Mouse (Mus musculus): ENCODE measurements at regions not wholly inside any gene's neighbourhood (a gene's known extent, or its start where the extent isn't known, plus 50 kb on each side); places are given as distances from the start of the nearest gene placed in this dataset.
"Not testable (repeated sequence)": the region's sequence is repeated elsewhere in the genome, so short reads cannot be mapped to it uniquely, and the experiment has no call there.

DNA sequence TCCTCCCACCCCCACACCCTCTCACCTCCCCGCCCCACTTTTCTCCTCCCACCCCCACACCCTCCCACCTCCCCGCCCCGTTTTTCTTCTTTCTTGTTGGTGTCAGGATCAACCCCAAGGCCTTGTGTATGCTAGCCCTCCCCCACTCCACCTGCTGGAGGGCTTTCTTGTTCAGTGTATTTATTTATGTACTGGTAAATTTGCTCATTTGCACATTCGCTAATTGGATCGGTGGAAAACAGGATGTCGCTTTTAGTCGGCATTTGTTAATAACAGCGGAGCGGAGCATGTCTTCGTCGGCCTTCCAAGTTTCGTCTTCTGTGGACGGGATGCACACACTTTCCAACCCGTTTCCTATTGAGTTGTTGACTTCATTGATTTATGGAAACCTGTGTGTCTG lies 187.9 kb downstream of the Trim29 start:
- DNase-seq (ENCODE audit: extremely low spot score in 1 of 2, low spot score in 2 of 2): no peak
- intact Hi-C loops (cut with DNase I): no loop called here

GRCm38 (mm10) chr9:43504270-43504932 lies 193.8 kb downstream of the Trim29 start:
- intact Hi-C loops (cut with DNase I): no loop called here
- DNase-seq (ENCODE audit: extremely low spot score in 1 of 2, low spot score in 2 of 2): no peak

GRCm38 (mm10) chr9:43505856-43506255 lies 195.2 kb downstream of the Trim29 start:
- intact Hi-C loops (cut with DNase I): no loop called here
- DNase-seq (ENCODE audit: extremely low spot score in 1 of 2, low spot score in 2 of 2): no peak

DNA sequence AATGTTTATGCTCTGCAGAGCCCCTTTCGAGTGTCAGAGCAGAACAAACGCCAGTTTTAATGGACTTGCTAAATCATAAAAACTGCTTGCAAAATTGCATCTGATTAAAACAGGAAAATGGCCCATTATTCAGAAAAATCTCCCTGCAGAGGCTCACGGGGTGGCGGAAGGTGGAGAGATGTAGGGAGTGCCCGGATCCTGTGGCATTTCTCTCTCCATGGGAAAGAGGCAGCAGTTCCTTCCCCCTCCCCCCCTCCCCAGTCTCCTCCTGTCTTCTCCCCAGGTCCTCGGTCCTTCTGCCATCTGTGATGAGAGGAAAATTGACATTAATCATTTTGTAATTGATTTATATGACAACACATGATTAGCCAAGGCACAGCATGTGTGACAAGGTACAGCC lies 195.6 kb downstream of the Trim29 start:
- intact Hi-C loops (cut with DNase I): no loop called here

GRCm38 (mm10) chr9:43512806-43513205 lies 202.2 kb downstream of the Trim29 start:
- no peak for DNase-seq (ENCODE audit: extremely low spot score in 1 of 2, low spot score in 2 of 2)
- intact Hi-C loops (cut with DNase I): no loop called here

More for the DNA sequence above, 195.6 kb downstream of the Trim29 start:
- no peak for DNase-seq (ENCODE audit: extremely low spot score in 1 of 2, low spot score in 2 of 2)

DNA sequence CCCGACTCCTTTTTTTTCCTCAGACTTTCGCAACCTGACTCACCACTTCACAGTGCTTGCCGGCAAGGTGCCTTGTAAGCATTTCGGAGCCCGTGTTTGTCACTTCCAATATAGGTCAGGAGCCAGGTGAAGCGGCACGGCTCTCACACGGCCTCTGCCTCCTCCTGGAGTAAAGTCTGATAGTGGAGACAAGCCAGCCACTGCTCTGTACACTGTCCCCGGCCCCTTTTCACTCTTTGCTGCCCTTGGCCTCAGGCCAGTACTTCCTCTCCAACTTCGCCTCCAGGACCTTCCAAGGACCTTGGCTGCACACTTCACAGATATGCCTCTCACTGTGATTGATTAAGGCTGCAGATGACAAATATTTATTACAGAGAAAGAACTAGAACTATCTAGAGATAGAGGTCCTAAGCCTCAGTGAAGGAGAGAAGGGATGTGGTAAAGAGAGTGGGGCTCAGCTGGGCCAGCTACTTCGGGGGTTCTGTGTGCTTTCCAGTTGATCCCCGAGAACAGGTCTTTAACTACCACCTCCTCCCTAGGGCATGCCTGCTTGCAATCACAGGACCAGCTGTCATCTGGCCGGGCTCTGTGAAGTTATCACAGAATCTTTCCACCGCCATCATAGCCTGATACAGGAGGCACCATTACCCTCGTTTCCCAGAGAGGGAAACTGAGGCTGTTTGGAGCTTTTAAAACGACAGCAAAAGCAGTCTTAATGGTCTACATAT lies 204.2 kb downstream of the Trim29 start:
- DNase-seq (ENCODE audit: extremely low spot score in 1 of 2, low spot score in 2 of 2): no peak
- intact Hi-C loops (cut with DNase I): no loop called here

DNA sequence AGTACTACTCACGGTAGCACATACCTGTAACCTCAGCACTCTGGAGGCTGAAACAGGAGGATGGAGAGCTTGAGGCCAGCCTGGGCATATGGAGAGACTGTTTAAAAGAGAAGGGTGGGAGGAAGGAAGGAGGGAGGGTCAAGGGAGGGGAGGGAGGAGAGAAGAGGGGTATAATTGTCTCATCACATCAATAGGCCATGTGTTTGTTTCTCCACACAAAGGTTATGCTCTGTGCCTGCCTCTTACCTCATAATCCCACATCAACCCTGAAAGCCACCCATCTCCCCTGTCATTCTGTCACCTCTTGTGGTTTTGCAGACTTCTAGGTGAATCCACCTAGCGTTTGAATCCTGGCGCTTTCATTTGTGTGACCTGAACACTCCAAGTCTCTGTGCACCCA lies 210.3 kb downstream of the Trim29 start:
- intact Hi-C loops (cut with DNase I): no loop called here

DNA sequence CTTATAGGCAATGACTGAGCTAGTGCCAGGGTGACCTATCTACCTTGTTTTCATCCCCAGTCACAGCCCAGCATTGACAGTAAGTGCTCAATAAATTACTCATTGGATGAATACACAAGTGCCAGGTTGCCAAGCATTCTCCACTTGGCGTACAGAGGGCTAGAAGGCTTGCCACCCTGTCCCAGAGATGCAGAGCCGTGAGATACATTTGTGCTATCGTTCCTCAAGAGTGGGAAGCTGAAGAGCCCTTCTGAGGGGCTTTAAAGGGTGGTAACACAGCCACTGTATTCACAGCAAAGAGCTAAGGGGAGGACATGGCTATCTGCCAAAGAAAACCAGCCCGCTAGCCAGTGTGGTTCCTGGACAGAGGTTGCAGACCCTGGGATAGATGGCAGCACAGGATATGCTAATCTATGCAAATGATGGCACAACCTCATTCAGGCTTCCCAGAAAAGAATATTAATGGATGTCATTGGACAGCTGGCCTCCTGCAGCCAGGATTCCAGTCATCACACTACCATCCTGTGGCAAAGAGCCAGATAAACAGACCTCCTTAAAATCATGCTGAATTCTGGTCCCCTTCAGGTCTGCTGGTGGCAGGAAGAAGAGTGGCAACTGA lies 214.4 kb downstream of the Trim29 start:
- intact Hi-C loops (cut with DNase I): no loop called here

More for the DNA sequence above, 210.3 kb downstream of the Trim29 start:
- DNase-seq (ENCODE audit: extremely low spot score in 1 of 2, low spot score in 2 of 2): no peak

GRCm38 (mm10) chr9:43532187-43532586 lies 211.6 kb upstream of the Nectin1 start:
- intact Hi-C loops (cut with DNase I): no loop called here
- DNase-seq (ENCODE audit: extremely low spot score in 1 of 2, low spot score in 2 of 2): peak; percentile 20 to 40

More for the DNA sequence above, 214.4 kb downstream of the Trim29 start:
- DNase-seq (ENCODE audit: extremely low spot score in 1 of 2, low spot score in 2 of 2): peak in 1 of 2 experiments; percentile 18

- intact Hi-C loops (cut with DNase I): no loop called here
- no peak for DNase-seq (ENCODE audit: extremely low spot score in 1 of 2, low spot score in 2 of 2)
Measured at GRCm38 (mm10) chr9:43535967-43536366, 207.8 kb upstream of the Nectin1 start.

GRCm38 (mm10) chr9:43537121-43537520 lies 206.7 kb upstream of the Nectin1 start:
- intact Hi-C loops (cut with DNase I): no loop called here
- peak in 1 of 2 experiments; percentile 20 for DNase-seq (ENCODE audit: extremely low spot score in 1 of 2, low spot score in 2 of 2)

GRCm38 (mm10) chr9:43540131-43540530 lies 203.7 kb upstream of the Nectin1 start:
- no peak for DNase-seq (ENCODE audit: extremely low spot score in 1 of 2, low spot score in 2 of 2)
- intact Hi-C loops (cut with DNase I): no loop called here

DNA sequence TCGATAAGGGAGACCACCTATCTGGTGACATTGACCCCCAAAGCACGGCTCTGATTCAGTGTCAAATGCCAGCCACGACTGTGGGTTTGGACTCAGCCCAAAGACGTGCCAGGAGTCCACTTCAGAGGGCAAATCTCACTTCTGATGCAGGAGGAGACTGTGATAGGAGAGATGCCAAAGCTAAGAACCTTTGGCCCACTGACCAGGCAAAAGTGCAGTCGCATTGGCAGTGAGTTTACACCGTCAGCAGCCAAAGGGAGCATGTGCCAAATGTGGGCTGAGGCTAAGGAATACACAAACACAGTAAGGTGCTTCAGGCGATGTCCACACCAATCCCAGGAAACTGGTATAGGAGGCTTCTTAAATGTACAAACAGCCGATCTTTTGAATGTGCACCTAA lies 202.6 kb upstream of the Nectin1 start:
- DNase-seq (ENCODE audit: extremely low spot score in 1 of 2, low spot score in 2 of 2): no peak

GRCm38 (mm10) chr9:43542077-43542654 lies 201.6 kb upstream of the Nectin1 start:
- intact Hi-C loops (cut with DNase I): no loop called here
- DNase-seq (ENCODE audit: extremely low spot score in 1 of 2, low spot score in 2 of 2): no peak

More for the DNA sequence above, 202.6 kb upstream of the Nectin1 start:
- intact Hi-C loops (cut with DNase I): no loop called here

- DNase-seq (ENCODE audit: extremely low spot score in 1 of 2, low spot score in 2 of 2): peak; percentile 58 to 77
- intact Hi-C loops (cut with DNase I): no loop called here
Measured at GRCm38 (mm10) chr9:43545081-43545565, 198.7 kb upstream of the Nectin1 start.

GRCm38 (mm10) chr9:43548883-43549282 lies 194.9 kb upstream of the Nectin1 start:
- peak in 1 of 2 experiments; percentile 42 for DNase-seq (ENCODE audit: extremely low spot score in 1 of 2, low spot score in 2 of 2)
- intact Hi-C loops (cut with DNase I): no loop called here

GRCm38 (mm10) chr9:43549293-43549692 lies 194.5 kb upstream of the Nectin1 start:
- intact Hi-C loops (cut with DNase I): no loop called here
- no peak for DNase-seq (ENCODE audit: extremely low spot score in 1 of 2, low spot score in 2 of 2)

GRCm38 (mm10) chr9:43552758-43553157 lies 191.0 kb upstream of the Nectin1 start:
- DNase-seq (ENCODE audit: extremely low spot score in 1 of 2, low spot score in 2 of 2); intact Hi-C loops (cut with DNase I): not testable (repeated sequence)

DNA sequence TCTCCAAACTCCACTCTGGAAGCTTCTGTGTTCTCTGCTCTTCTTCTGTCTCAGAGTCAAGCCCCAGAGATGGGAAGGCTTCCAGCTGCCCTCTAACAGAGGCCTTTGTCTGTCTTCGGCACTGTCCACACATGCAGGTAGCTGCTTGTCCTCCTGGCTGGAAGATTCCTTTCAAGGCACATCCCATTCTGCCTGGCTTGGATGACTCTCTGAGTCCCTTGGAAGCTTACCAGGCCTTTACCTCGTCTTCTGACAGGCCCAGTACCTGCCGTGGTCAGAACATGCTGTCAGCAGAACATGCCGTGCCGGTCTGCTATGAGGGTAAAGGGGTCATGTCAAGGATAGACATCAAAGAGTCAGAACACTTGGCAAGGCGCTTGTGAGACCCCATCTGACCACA lies 181.8 kb upstream of the Nectin1 start:
- no peak for DNase-seq (ENCODE audit: extremely low spot score in 1 of 2, low spot score in 2 of 2)
- intact Hi-C loops (cut with DNase I): no loop called here
